ENCODE assay signal across 18 mouse cellular contexts in genomic region chr15:12650236-12650635, GRCm38 (mm10).
DNase-seq lines count a peak whose midpoint lies in the region; TF ChIP-seq lines count a peak whose summit lies in the region.
"Had no signal": no experiment of that assay in that cellular context is flagged by ENCODE, and none has a peak within 500 bp of the region (broad histone marks: within the 10 kb centered on the region; RNA-seq: fewer than 3 reads in every experiment).

No protein-coding gene starts in this region.

- DNase-seq in kidney, adult 2 months, result peak; percentile 39
- DNase-seq in kidney, adult 18-20 months, result no peak
- DNase-seq in kidney, postnatal 14 days, result peak; percentile 38
- DNase-seq in kidney, adult 11 months, result no peak
- DNase-seq in kidney, postnatal 36 days, result peak; percentile 18 to 43
- DNase-seq in frontal cortex, postnatal 36 days (ENCODE audit: low spot score in 2 of 2), result no peak
- DNase-seq: adrenal gland, adult 8-10 months; adrenal gland, postnatal 36 days; cerebellum, adult 2 months; cerebellum, postnatal 10 days; embryo, embryonic 11 days had no signal

- TF ChIP-seq POLR2A in kidney, adult 2 months (IDR thresholded peaks at IDR 0.05; ENCODE audit: low read depth, low read length), result no peak

- H3K27ac ChIP-seq in kidney, adult 2 months (ENCODE audit: insufficient read depth, low read depth, low read length), result no peak overlapping the region
- H3K27ac ChIP-seq: embryonic facial prominence, embryonic 15.5 days; heart, embryonic 15.5 days; hindbrain, embryonic 14.5 days had no signal

- TF ChIP-seq CTCF in kidney, adult 2 months (conservative IDR thresholded peaks at IDR 0.05; ENCODE audit: insufficient read depth, insufficient read length, low read depth, low read length), result no peak

- no peaks in the 10 kb centered on the region for H3K36me3 ChIP-seq in kidney, adult 2 months (ENCODE audit: control insufficient read depth, insufficient read depth, low read length)
- H3K36me3 ChIP-seq: embryonic facial prominence, embryonic 15.5 days; forebrain, embryonic 10.5 days; G1E; heart, embryonic 15.5 days; hindbrain, embryonic 10.5 days had no signal

- H3K4me1 ChIP-seq in kidney, adult 2 months (ENCODE audit: control insufficient read depth, insufficient read depth, low read length), result peaks cover 9% of the 10 kb centered on the region; the same call in 1 of the 2 replicates

- H3K4me3 ChIP-seq in kidney, adult 2 months (ENCODE audit: insufficient read depth, low read depth, low read length), result no peak overlapping the region
- H3K4me3 ChIP-seq: embryonic facial prominence, embryonic 15.5 days; erythroblast, embryonic 14.5 days; forebrain, embryonic 10.5 days; heart, embryonic 15.5 days; hindbrain, embryonic 10.5 days had no signal

- 65% methylated on average over 3 of the region's 3 CpGs for WGBS in kidney, adult 2 months

- no peaks in the 10 kb centered on the region for H3K27me3 ChIP-seq in kidney, adult 2 months (replicated peaks; ENCODE audit: control insufficient read depth, insufficient read depth, low read length)
- H3K27me3 ChIP-seq: embryonic facial prominence, embryonic 15.5 days; heart, embryonic 15.5 days had no signal

Comparison
In these comparisons a context has a peak if more than half of its experiments do, and no peak if none do; other contexts are left out.
1. DNase-seq: peak in kidney, adult 2 months (single experiment), kidney, postnatal 14 days (single experiment) and kidney, postnatal 36 days (2 of 2); none in kidney, adult 18-20 months (single experiment), kidney, adult 11 months (single experiment) and frontal cortex, postnatal 36 days (0 of 2).